Mouse (Mus musculus): ENCODE data around the gene Zc3h18.

GRCm38 (mm10) chr8:122395291-122395690 is 18.9 kb downstream of the Zc3h18 start:
- TF ChIP-seq CTCF (IDR thresholded peaks at IDR 0.05; ENCODE audit: extremely low read depth, insufficient read length, insufficient replicate concordance, low read depth, low read length) (no peak), POLR2A (IDR thresholded peaks at IDR 0.05; ENCODE audit: low read depth, low read length) (no peak)

Measured in small intestine, adult 2 months (tissue).